Mouse (Mus musculus): ENCODE measurements at regions not wholly inside any gene's neighbourhood (a gene's known extent, or its start where the extent isn't known, plus 50 kb on each side); places are given as distances from the start of the nearest gene placed in this dataset.

DNA sequence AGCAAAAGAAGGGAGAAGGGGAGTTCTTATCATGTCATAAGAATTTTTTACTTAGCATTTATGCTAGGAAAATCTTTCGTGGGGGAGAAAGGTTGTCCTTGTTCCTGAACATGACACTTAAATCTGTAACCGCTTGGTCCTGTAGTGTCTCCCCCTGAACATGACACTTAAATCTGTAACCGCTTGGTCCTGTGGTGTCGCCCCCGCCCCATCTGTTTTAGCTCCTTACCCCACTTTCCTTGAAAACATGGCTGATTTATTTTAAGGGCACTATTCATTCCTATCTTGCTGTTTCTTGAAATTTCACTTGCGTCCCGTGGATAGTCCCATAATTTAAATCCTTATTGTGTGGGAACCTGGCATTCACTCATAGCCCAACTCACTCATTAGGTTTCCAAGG, 82.2 kb downstream of the Rap2a start:
- peak in 1 of 2 experiments; percentile 32 for DNase-seq (ENCODE audit: low spot score in 2 of 2)
- intact Hi-C loops (cut with DNase I), result no loop called here

GRCm38 (mm10) chr14:120560987-120561386, 82.7 kb downstream of the Rap2a start:
- intact Hi-C loops (cut with DNase I), result no loop called here

DNA sequence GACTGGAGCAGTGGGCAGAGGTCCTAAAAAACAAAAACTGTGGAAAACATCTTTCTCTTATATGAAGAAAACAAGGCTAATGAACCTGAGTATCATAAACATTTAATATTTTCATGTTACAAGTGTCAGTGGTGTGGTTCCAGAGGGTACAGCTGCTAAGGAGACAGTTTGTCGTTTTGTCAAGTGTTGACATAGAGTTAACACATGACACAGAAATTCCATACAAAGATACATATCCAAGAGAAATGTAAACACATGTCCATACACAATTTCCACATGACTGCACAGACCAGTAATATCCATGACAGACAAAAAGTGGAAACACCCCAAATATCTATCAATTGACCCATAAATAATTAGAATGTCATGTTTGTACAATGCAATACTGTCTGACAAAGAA, 88.7 kb downstream of the Rap2a start:
- intact Hi-C loops (cut with DNase I), result no loop called here
- DNase-seq (ENCODE audit: low spot score in 2 of 2), result no peak

More at GRCm38 (mm10) chr14:120560987-120561386, 82.7 kb downstream of the Rap2a start:
- DNase-seq (ENCODE audit: low spot score in 2 of 2), result no peak

DNA sequence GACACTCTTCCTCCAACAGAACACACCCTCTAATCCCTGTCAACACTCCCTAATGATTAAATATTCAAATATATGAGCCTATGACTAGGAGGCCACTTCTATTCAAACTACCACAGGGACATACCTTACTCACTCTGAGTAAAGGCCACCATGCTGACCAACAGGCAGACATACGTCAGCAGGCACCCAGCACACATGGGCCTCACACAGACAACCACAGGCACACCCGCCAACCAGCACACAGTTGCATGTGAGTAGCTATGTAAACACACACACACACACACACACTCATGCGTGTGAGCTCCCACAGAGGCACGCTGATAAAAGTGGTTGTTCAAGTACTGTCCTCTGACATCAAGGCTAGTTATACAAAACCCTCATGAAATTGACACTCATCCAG, 89.8 kb downstream of the Rap2a start:
- intact Hi-C loops (cut with DNase I), result no loop called here
- DNase-seq (ENCODE audit: low spot score in 2 of 2), result no peak

GRCm38 (mm10) chr14:120572238-120572637, 94.0 kb downstream of the Rap2a start:
- DNase-seq (ENCODE audit: low spot score in 2 of 2), result no peak
- intact Hi-C loops (cut with DNase I), result loop anchor here (10.0 kb wide), 1 partner anchor 193 kb away; no protein-coding TSS in a partner anchor

DNA sequence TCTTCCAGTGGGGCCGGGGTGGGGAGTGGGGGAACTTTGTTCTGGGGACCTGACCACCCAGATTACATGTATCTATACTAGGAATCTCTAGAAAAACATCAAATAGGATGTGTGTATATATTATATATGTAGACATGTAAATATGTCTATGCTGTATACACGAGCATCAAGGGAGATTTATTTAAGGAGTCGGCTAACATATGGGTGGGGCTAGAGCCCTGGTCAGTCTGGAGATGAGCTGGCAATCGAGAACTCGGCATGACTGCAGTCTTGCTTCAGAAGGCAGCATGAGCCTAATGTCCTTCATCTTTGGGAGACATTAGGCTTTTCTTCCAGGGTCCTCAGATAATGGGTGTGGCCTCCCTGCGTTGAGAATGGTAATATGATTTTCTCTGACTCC, 97.0 kb downstream of the Rap2a start:
- no peak for DNase-seq (ENCODE audit: low spot score in 2 of 2)
- intact Hi-C loops (cut with DNase I), result loop anchor here (10.0 kb wide), 1 partner anchor 190 kb away; no protein-coding TSS in a partner anchor

- intact Hi-C loops (cut with DNase I), result loop anchor here (10.0 kb wide), 1 partner anchor 186 kb away; no protein-coding TSS in a partner anchor
- peak; percentile 47 to 57 for DNase-seq (ENCODE audit: low spot score in 2 of 2)
Observed at GRCm38 (mm10) chr14:120578352-120579080, 100.3 kb downstream of the Rap2a start.

- no peak for DNase-seq (ENCODE audit: low spot score in 2 of 2)
- intact Hi-C loops (cut with DNase I), result no loop called here
Observed at GRCm38 (mm10) chr14:120583807-120584206, 105.6 kb downstream of the Rap2a start.

GRCm38 (mm10) chr14:120592191-120592590, 113.9 kb downstream of the Rap2a start:
- no peak for DNase-seq (ENCODE audit: low spot score in 2 of 2)
- intact Hi-C loops (cut with DNase I), result no loop called here

DNA sequence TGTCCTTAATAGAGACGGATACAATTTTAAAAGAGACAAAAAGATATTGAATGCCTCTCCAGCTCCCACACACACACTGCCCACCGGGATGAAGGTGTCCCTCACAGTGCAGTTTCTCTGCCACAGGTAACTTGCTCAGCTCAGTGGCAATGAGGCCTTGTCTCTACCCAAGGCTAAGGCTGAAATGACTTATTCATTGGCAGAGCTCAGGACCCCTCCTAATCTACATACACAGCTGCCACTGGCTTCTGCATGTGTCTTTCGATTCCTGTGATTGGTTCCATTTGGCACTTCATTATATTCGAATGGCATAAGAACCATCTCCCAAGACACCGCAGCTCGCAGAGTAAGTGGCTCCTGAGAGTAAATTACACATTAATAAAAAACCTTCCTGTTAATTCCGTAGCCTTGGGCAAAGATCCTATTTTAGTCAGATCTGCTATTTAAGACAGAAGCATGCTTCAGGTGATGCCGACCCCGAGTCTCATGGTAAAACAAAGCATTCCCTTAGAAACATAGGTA, 122.2 kb downstream of the Rap2a start:
- intact Hi-C loops (cut with DNase I), result no loop called here
- no peak for DNase-seq (ENCODE audit: low spot score in 2 of 2)

DNA sequence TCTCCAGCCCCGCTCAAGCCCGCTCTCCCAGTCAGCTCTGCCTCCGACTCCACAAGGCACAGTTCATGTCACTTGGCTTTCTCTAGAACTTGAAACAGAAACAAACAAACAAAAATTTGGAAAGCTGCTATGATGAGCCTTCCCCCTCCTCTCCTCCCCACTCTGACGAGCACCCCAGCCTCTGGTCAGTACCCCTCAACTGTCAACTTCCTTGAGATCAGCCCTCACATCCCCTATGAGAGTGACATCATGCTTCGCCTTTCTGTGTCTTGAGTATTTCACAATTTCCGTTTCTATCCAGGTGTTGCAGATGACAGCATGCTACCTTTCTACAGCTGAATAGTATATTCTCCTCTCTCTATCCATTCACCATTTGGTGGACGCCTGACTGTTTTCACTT, 123.3 kb downstream of the Rap2a start:
- intact Hi-C loops (cut with DNase I), result no loop called here
- no peak for DNase-seq (ENCODE audit: low spot score in 2 of 2)

DNA sequence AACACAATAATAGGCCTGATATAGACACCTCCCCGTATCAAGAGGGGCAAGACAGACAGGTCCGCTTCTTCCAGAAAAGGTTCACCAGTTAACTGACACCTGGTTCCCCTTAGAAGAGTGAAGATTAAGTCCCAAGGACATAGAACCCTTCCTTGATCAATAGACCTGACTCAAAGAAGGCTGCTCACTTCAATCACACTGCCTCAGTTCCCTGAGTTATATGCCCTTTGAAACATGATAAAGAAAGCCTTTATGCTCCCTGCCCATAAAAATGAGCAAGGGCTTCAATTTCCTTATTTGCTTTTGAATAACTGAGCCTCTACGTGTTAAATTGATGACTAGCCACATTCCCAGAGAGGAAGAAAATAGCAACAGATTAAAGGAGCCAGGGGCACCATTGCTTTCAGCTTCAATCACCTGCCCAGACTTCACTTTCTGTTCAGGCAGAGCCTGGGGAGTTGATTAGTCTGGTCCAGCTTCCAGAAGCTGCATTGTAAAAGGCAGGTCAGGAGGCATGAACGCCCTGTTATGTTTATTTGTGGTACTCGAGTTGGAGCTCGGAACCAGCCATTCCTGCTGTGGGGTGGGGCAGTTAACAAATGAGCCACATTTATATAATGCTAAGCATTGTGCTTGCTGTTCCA, 125.7 kb downstream of the Rap2a start:
- no peak for DNase-seq (ENCODE audit: low spot score in 2 of 2)
- intact Hi-C loops (cut with DNase I), result no loop called here

- intact Hi-C loops (cut with DNase I), result no loop called here
- DNase-seq (ENCODE audit: low spot score in 2 of 2), result peak in 1 of 2 experiments; percentile 21
Observed at GRCm38 (mm10) chr14:120607801-120608200, 129.6 kb downstream of the Rap2a start.

- DNase-seq (ENCODE audit: low spot score in 2 of 2), result no peak
Observed at GRCm38 (mm10) chr14:120611311-120611710, 133.1 kb downstream of the Rap2a start.

GRCm38 (mm10) chr14:120626223-120626935, 148.1 kb downstream of the Rap2a start:
- intact Hi-C loops (cut with DNase I), result no loop called here
- no peak for DNase-seq (ENCODE audit: low spot score in 2 of 2)

More at GRCm38 (mm10) chr14:120611311-120611710, 133.1 kb downstream of the Rap2a start:
- intact Hi-C loops (cut with DNase I), result no loop called here

DNA sequence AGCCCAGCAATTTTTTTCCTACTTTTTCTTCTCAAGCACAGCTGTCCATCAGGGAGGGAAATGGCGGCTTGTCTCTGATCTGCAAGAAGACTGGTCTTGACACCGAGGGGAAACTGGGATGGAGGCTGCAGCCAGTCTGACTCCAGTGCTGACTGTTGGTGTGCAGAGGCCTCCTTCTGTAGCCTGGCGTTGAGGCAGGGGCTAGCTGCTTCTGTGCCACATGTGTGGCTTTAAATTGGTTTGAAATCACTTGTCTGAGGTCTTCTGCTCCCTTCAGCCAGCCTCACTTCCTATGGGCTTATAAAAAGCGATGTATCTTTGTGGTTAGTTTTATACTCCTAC, 148.7 kb downstream of the Rap2a start:
- DNase-seq (ENCODE audit: low spot score in 2 of 2), result no peak
- intact Hi-C loops (cut with DNase I), result no loop called here

DNA sequence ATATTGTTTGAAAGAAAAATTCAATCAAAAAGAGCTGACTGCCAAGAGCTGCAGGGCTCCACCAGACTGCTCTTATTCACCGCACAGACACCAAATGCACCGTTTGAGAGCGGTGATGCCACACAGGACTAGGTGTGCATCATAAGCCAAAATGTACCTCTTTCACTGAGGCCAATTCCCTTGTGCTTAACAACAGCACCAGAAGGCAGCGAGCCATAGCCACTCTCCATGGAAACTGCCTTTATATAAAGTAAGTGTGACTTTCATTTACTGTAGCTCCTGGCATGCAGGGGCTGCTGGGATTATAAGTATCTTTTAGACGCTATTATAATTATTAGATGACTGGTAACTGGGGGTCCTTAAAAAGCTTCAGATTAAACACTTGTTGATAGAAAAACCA, 154.5 kb downstream of the Rap2a start:
- no peak for DNase-seq (ENCODE audit: low spot score in 2 of 2)
- intact Hi-C loops (cut with DNase I), result no loop called here

GRCm38 (mm10) chr14:120636726-120637400, 158.6 kb downstream of the Rap2a start:
- no peak for DNase-seq (ENCODE audit: low spot score in 2 of 2)

DNA sequence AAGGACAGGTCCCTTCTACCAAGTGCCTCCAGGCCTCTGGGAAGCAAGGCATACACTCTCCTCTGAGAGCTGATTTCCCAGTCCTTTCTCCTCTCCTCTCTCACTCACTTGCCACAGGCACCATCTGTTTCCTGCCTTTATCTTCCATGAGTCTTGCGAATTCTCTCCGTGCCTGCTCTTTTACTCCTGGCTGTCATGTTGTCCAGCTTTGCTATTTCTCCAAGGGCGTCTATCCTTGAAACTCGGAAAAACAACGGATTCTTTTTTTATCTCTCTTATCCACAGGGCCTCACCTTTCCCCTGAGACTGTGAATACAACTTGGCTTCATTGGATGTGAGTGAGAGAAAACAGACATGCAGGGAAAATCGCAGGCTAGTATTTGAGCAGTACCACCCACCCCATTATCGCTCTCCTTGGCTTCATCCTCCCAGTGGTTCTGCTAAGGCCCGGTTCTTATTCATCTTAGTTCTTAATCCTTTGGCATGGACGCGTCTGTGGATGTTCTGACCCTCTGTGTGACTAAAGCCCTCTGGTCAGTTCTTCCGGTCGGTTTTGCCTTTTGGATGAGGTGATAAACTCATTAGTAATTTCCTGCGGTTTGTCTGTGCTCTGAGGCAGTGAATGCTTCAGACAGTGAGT, 159.4 kb downstream of the Rap2a start:
- intact Hi-C loops (cut with DNase I), result no loop called here
- no peak for DNase-seq (ENCODE audit: low spot score in 2 of 2)

More at GRCm38 (mm10) chr14:120636726-120637400, 158.6 kb downstream of the Rap2a start:
- intact Hi-C loops (cut with DNase I), result no loop called here

Data from left cerebral cortex, postnatal 36 days (tissue).